Mouse (Mus musculus) embryonic facial prominence, embryonic 14.5 days (tissue): ENCODE results near the gene Poc1b. TPM values are rescaled to one million over a fixed set of nuclear protein-coding genes. Genes with fewer than 3 reads are reported as not detected.
"Not testable (repeated sequence)": the region's sequence is repeated elsewhere in the genome, so short reads cannot be mapped to it uniquely, and the experiment has no call there.

Experiments
- ATAC-seq: fragments of 200-750 bp; cut with Nextera tagmentation; 2 replicates; pipeline ENCODE4 v1.8.0; 2017; ENCODE audit warnings: low read depth, moderate number of reproducible peaks, moderate TSS enrichment
- DNase-seq: peaks from one replicate; pipeline ENCODE4 v3.0.0-alpha.2; 2015; ENCODE audit warnings: low spot score
- H3K27ac ChIP-seq: fragments of 300-500 bp; sonication (generic); replicated peaks from 2 replicates; pipeline ENCODE4 v1.5.1; 2014; ENCODE audit warnings: low read depth, mild to moderate bottlenecking, low read length, moderate library complexity
- H3K27me3 ChIP-seq: fragments of 300-500 bp; sonication (generic); replicated peaks from 2 replicates; pipeline ENCODE4 v1.6.1; 2014; ENCODE audit warnings: low read length; ENCODE audit not compliant: control insufficient read depth, insufficient read depth
- H3K36me3 ChIP-seq: fragments of 300-500 bp; sonication (generic); 2 replicates; pipeline ENCODE4 v1.6.1; 2014; ENCODE audit warnings: low read length, mixed read lengths; ENCODE audit not compliant: control insufficient read depth, insufficient read depth
- H3K4me1 ChIP-seq: fragments of 300-500 bp; sonication (generic); 2 replicates; pipeline ENCODE4 v1.6.1; 2014; ENCODE audit warnings: antibody characterized with exemption, low read length; ENCODE audit not compliant: control insufficient read depth, insufficient read depth
- H3K4me2 ChIP-seq: fragments of 300-500 bp; sonication (generic); 2 replicates; pipeline ENCODE4 v1.6.1; 2014; ENCODE audit warnings: low read depth, mild to moderate bottlenecking, low read length, moderate library complexity, mixed read lengths
- H3K4me3 ChIP-seq: fragments of 300-500 bp; sonication (generic); 2 replicates; pipeline ENCODE4 v1.5.1; 2014; ENCODE audit warnings: low read depth, mild to moderate bottlenecking, low read length
- H3K9ac ChIP-seq: fragments of 300-500 bp; sonication (generic); 2 replicates; pipeline ENCODE4 v1.6.1; 2014; ENCODE audit warnings: low read depth, mild to moderate bottlenecking, low read length, moderate library complexity, mixed read lengths
- H3K9me3 ChIP-seq: fragments of 300-500 bp; sonication (generic); 2 replicates; pipeline ENCODE4 v1.6.1; 2016; ENCODE audit warnings: low read length; ENCODE audit not compliant: control insufficient read depth
- WGBS: fragments of 180-500 bp; shearing (Covaris S2); extraction: QIAGEN DNeasy Blood & Tissue Kit; methylation state at CpG from one replicate; pipeline ENCODE4 v1.1.7; 2014; 5-methylcytosine and 5-hydroxymethylcytosine counted together
- polyA plus RNA-seq: library from polyadenylated mRNA; unstranded; fragments of >200 nt; fragmentation: Nextera tagmentation; extraction: Ambion mirVana; gene quantifications from 2 replicates; pipeline ENCODE4 v1.2.1, GENCODE M21; 2014

Poc1b gene
- polyA plus RNA-seq, 1 experiment from 2014 or later, result 18.9 TPM

- H3K9me3 ChIP-seq, result no peaks in the 10 kb centered on the region
- H3K9ac ChIP-seq, result no peak overlapping the region
- H3K36me3 ChIP-seq, result no peaks in the 10 kb centered on the region
- 49% methylated on average over 2 of the region's 2 CpGs for WGBS
- H3K4me2 ChIP-seq, result no peak overlapping the region
- no peak overlapping the region for H3K4me3 ChIP-seq
- ATAC-seq, result no peak
- peaks cover 9% of the 10 kb centered on the region; the same call in 1 of the 2 replicates for H3K4me1 ChIP-seq
- no peaks in the 10 kb centered on the region for H3K27me3 ChIP-seq
- no peak overlapping the region for H3K27ac ChIP-seq
- DNase-seq, result no peak
These were observed 100.3 kb downstream of the Poc1b start for GRCm38 (mm10) chr10:99207121-99207520.

- Histone ChIP-seq H3K9ac (no peak overlapping the region), H3K4me3 (no peak overlapping the region), H3K4me2 (no peak overlapping the region), H3K9me3 (no peaks in the 10 kb centered on the region), H3K27ac (no peak overlapping the region), H3K36me3 (no peaks in the 10 kb centered on the region), H3K4me1 (0 out of 2 replicates have a peak, but pooled peaks cover 4% of the 10 kb centered on the region), H3K27me3 (no peaks in the 10 kb centered on the region)
- 56% methylated on average over 13 of the region's 13 CpGs for WGBS
- DNase-seq (no peak), ATAC-seq (no peak)
These were observed 102.4 kb downstream of the Poc1b start for GRCm38 (mm10) chr10:99209146-99209800.

GRCm38 (mm10) chr10:99211021-99211420 lies 104.2 kb downstream of the Poc1b start:
- H3K9ac ChIP-seq, result no peak overlapping the region
- H3K27me3 ChIP-seq, result no peaks in the 10 kb centered on the region
- 0 out of 2 replicates have a peak, but pooled peaks cover 4% of the 10 kb centered on the region for H3K4me1 ChIP-seq
- ATAC-seq (no peak), DNase-seq (no peak)
- H3K4me3 ChIP-seq, result no peak overlapping the region
- H3K27ac ChIP-seq, result no peak overlapping the region
- 95% methylated on average over 6 of the region's 6 CpGs for WGBS
- H3K9me3 ChIP-seq, result no peaks in the 10 kb centered on the region
- H3K4me2 ChIP-seq, result no peak overlapping the region
- no peaks in the 10 kb centered on the region for H3K36me3 ChIP-seq

- no peaks in the 10 kb centered on the region for H3K27me3 ChIP-seq
- DNase-seq (no peak), ATAC-seq (no peak)
- no peaks in the 10 kb centered on the region for H3K36me3 ChIP-seq
- no peak overlapping the region for H3K4me2 ChIP-seq
- 0 out of 2 replicates have a peak, but pooled peaks cover 4% of the 10 kb centered on the region for H3K4me1 ChIP-seq
- no peak overlapping the region for H3K9ac ChIP-seq
- H3K9me3 ChIP-seq, result no peaks in the 10 kb centered on the region
- no peak overlapping the region for H3K27ac ChIP-seq
- no peak overlapping the region for H3K4me3 ChIP-seq
- WGBS, result 90% methylated on average over 9 of the region's 9 CpGs
These were observed 104.8 kb downstream of the Poc1b start for GRCm38 (mm10) chr10:99211503-99212265.

GRCm38 (mm10) chr10:99214421-99215299 lies 107.8 kb downstream of the Poc1b start:
- no peak for ATAC-seq
- Histone ChIP-seq H3K9ac (no peak overlapping the region), H3K4me2 (no peak overlapping the region), H3K4me3 (no peak overlapping the region), H3K36me3 (no peaks in the 10 kb centered on the region), H3K27me3 (no peaks in the 10 kb centered on the region), H3K27ac (no peak overlapping the region), H3K9me3 (no peaks in the 10 kb centered on the region), H3K4me1 (no peaks in the 10 kb centered on the region)
- no peak for DNase-seq
- 73% methylated on average over 15 of the region's 15 CpGs for WGBS

- H3K4me2 ChIP-seq, H3K27me3 ChIP-seq, H3K27ac ChIP-seq, H3K4me3 ChIP-seq, H3K36me3 ChIP-seq, H3K9me3 ChIP-seq, ATAC-seq, H3K4me1 ChIP-seq, H3K9ac ChIP-seq, DNase-seq: not testable (repeated sequence)
- 90% methylated on average over 14 of the region's 15 CpGs for WGBS
These were observed 109.7 kb downstream of the Poc1b start for GRCm38 (mm10) chr10:99216570-99216969.

- no peak overlapping the region for H3K4me3 ChIP-seq
- no peaks in the 10 kb centered on the region for H3K27me3 ChIP-seq
- no peaks in the 10 kb centered on the region for H3K9me3 ChIP-seq
- 92% methylated on average over 8 of the region's 8 CpGs for WGBS
- no peak for DNase-seq
- H3K36me3 ChIP-seq, result no peaks in the 10 kb centered on the region
- H3K4me2 ChIP-seq, result no peak overlapping the region
- no peaks in the 10 kb centered on the region for H3K4me1 ChIP-seq
- no peak overlapping the region for H3K27ac ChIP-seq
- no peak for ATAC-seq
- no peak overlapping the region for H3K9ac ChIP-seq
These were observed 114.7 kb downstream of the Poc1b start for GRCm38 (mm10) chr10:99221540-99221939.

GRCm38 (mm10) chr10:99222726-99223125 lies 115.9 kb downstream of the Poc1b start:
- H3K27me3 ChIP-seq, result no peaks in the 10 kb centered on the region
- no peaks in the 10 kb centered on the region for H3K36me3 ChIP-seq
- ATAC-seq (no peak), DNase-seq (no peak)
- H3K9ac ChIP-seq, result no peak overlapping the region
- no peak overlapping the region for H3K4me3 ChIP-seq
- H3K9me3 ChIP-seq, result no peaks in the 10 kb centered on the region
- 80% methylated on average over 5 of the region's 5 CpGs for WGBS
- H3K27ac ChIP-seq, result no peak overlapping the region
- H3K4me2 ChIP-seq, result no peak overlapping the region
- H3K4me1 ChIP-seq, result peaks cover 2% of the 10 kb centered on the region
